Mouse (Mus musculus): ENCODE data around the gene Cadm3.
"Not testable (repeated sequence)": the region's sequence is repeated elsewhere in the genome, so short reads cannot be mapped to it uniquely, and the experiment has no call there.

Cadm3 gene

GRCm38 (mm10) chr1:173323839-173324585, 43.5 kb downstream of the Cadm3 start:
- peak; percentile 35 for DNase-seq (ENCODE audit: low read depth, low spot score)

GRCm38 (mm10) chr1:173322249-173322627, 45.3 kb downstream of the Cadm3 start:
- no peak for DNase-seq (ENCODE audit: low read depth, low spot score)

GRCm38 (mm10) chr1:173321593-173322248, 45.8 kb downstream of the Cadm3 start:
- peak; percentile 72 for DNase-seq (ENCODE audit: low read depth, low spot score)

- no peak for DNase-seq (ENCODE audit: low read depth, low spot score)
Observed at GRCm38 (mm10) chr1:173317925-173318477, 49.5 kb downstream of the Cadm3 start.

- DNase-seq (ENCODE audit: low read depth, low spot score) = no peak
Observed at GRCm38 (mm10) chr1:173315725-173316124, 51.8 kb downstream of the Cadm3 start.

- not testable (repeated sequence) for DNase-seq (ENCODE audit: low read depth, low spot score)
Observed at GRCm38 (mm10) chr1:173313535-173314050, 53.9 kb downstream of the Cadm3 start.

- DNase-seq (ENCODE audit: low read depth, low spot score) = not testable (repeated sequence)
Observed at GRCm38 (mm10) chr1:173302795-173303194, 64.7 kb downstream of the Cadm3 start.
